Mouse (Mus musculus) neutrophil, adult 59 days (primary cell): ENCODE results near the gene Lama4. TPM values are rescaled to one million over a fixed set of nuclear protein-coding genes. Genes with fewer than 3 reads are reported as not detected.

Experiments
- total RNA-seq, 2 experiments: library from RNA; stranded (reverse); gene quantifications; 1 replicate in 1 of 2; 2 replicates in 1 of 2; pipeline ENCODE4 v1.2.4; 2023

Gene Lama4
- total RNA-seq: under 1 TPM; 0.62 to 0.82 TPM

DNA sequence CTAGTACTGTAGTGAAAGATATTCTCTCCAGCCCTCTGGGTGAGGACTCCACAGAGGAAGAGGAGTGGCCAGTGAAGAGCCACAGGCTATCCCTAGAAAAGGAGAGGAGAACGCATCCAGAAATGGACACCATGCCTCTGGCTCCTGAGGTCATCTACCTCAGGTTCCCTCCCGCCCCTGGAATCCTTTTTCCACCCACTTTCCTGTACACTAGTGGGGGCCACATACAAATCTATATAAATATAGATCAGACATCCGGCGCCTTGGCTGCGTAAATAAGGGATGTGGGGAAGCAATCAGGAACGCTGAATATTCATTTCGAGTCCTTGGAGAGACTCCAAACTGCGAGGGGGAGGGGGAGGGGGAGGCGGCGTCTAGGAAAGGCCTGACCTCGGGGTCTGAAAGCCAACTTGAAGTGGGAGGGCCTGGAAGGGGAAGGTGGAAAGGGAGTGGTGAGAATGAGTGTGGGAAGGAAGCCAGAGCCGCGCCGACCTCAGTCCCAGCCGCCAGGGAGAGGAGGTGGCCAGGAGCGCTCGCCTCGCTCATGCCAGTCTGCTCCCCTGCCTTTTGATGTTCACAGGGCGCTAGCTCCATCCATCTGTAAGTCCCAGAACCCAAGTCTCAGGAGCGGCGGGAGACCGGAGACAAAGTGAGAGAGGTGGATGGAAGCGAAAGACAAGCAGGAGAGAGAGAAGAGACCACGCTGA is at the start of gene Lama4:
TSS of gene Lama4 (plus strand) at position 441 of the 707 bp plus-strand sequence.

DNA sequence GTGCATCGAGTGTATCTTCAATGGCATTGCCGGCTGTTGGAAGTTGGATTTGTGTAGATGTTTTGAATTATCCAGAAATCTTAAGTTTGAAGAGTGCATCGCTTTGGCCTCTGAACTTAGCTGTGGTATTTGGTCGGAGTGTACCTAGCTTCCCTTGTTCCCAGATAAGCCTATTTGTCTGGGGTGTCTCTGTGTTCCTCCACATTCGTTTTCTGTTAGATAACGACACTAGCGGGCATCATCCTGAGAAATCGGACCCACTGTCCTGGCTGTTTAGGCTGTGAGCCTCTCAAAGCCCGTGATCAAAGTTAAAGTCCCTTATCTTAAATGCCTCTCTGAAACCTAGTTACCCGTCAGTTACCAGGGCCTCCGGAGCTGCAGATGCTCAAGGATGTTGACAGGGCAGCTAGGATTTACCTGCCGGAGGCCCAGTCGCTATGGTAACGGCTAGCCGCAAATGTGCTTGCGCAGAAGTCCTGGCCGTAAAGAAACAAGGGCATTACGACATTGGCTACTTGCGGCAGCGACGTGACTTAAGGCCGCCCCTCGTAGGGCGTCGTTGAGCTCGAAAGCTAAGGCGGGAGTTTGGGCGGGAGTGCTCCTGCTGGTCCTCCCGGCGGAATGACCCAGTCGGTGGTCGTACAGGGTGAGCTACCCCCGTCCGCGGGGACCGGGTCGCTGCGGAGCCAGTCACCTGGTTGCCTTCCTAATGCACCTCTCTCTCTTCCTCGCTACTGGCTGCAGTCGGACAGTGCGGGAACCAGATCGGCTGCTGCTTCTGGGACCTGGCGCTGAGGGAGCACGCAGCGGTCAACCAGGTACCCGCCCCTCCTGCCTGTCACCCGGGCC is 168.4 kb downstream of the Lama4 start, which contains the start of the genes Fam229b and Tube1:
TSS of gene Fam229b (minus strand) at position 453 of the 849 bp plus-strand sequence.
TSS of gene Tube1 (plus strand) at position 515 of the 849 bp plus-strand sequence.

Other genes with a start within 250 kb of the Lama4 start
- gene Rfpl4b, start 143.7 kb upstream of the Lama4 start, total RNA-seq: not detected
- gene Fam229b, start 168.4 kb downstream of the Lama4 start, total RNA-seq: 1 to 10 TPM in 1 of 2 experiments, not detected in 1; 1.1 TPM
- gene Tube1, start 168.5 kb downstream of the Lama4 start, total RNA-seq: 1 to 10 TPM; 6.3 to 6.7 TPM
- 10 to 100 TPM; 12.3 to 19.4 TPM for gene Ccn6, start 198.3 kb downstream of the Lama4 start, total RNA-seq